Mouse (Mus musculus): Measurements from ENCODE around the gene Rnf34. TPM values are rescaled to one million over a fixed set of nuclear protein-coding genes. Genes with fewer than 3 reads are reported as not detected.

The Rnf34 gene
- polyA plus RNA-seq, 1 experiment: 33.2 TPM

DNA sequence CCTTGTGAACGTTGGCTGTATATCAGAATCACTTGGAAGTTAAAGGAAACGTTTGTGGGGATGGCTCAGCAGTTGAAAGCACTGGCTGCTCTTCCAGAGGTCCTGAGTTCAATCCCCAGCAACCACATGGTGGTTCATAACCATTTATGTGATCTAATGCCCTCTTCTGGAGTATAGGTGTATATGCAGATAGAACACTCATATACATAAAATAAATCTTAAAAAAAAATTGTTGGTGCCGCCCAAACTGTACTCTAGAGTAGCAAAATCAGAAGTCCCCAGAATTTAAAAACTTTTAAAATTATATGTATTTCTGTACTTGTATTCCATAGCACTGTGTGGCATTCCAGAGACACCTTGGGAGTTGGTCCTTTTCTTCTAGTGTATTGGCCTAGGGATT is 6.0 kb downstream of the Rnf34 start:
- H3K4me3 ChIP-seq (ENCODE audit: insufficient read depth, low read length): no peak overlapping the region
- no peak for TF ChIP-seq POLR2A (IDR thresholded peaks at IDR 0.05; ENCODE audit: borderline replicate concordance, low read depth, low read length)
- no peak overlapping the region for H3K27ac ChIP-seq (ENCODE audit: insufficient read depth, low read depth, low read length)
- H3K4me1 ChIP-seq (ENCODE audit: control insufficient read depth, insufficient read depth, low read length): peaks cover 13% of the 10 kb centered on the region

DNA sequence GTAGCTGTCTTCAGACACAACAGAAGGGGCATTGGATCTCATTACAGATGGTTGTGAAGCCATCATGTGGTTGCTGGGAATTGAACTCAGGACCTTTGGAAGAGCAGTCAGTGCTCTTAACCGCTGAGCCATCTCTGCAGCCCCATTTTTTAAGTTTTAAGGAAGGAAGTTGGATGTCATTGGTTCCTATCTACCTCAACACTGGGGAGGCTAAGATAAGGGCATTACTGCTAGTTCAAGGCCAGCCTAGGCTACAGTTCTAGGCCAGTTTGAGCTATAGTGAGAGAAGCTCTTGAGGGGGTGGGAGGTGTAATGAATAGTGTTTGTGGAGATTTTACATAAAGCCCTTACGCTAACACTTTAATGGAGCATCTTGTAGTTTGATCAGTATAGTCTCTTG is 13.2 kb downstream of the Rnf34 start:
- TF ChIP-seq POLR2A (IDR thresholded peaks at IDR 0.05; ENCODE audit: borderline replicate concordance, low read depth, low read length) (no peak), CTCF (IDR thresholded peaks at IDR 0.05; ENCODE audit: low read depth, low read length) (no peak)
- Histone ChIP-seq H3K27ac (ENCODE audit: insufficient read depth, low read depth, low read length) (no peak overlapping the region), H3K4me3 (ENCODE audit: insufficient read depth, low read length) (no peak overlapping the region), H3K4me1 (ENCODE audit: control insufficient read depth, insufficient read depth, low read length) (peaks cover 2% of the 10 kb centered on the region; the same call in 1 of the 2 replicates)

DNA sequence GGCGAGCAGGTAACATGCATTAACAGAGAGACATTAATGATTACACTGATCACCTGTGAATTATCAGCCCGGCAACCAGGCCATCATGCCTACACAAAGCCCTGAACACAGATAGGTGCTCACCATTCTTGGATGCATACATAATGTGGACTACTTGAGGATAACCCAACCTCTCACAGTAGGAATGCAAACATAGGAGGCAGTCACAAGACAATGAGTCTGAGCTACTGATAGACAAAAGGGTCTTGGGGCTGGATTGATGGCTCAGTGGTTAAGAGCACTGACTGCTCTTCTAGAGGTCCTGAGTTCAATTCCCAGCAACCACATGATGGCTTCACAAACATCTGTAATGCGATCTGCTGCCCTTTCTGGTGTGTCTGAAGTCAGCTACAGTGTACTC is 22.8 kb downstream of the Rnf34 start:
- no peak overlapping the region for H3K27ac ChIP-seq (ENCODE audit: insufficient read depth, low read depth, low read length)
- no peaks in the 10 kb centered on the region for H3K4me1 ChIP-seq (ENCODE audit: control insufficient read depth, insufficient read depth, low read length)
- no peak for TF ChIP-seq CTCF (IDR thresholded peaks at IDR 0.05; ENCODE audit: low read depth, low read length)
- TF ChIP-seq POLR2A (IDR thresholded peaks at IDR 0.05; ENCODE audit: borderline replicate concordance, low read depth, low read length): no peak
- H3K4me3 ChIP-seq (ENCODE audit: insufficient read depth, low read length): no peak overlapping the region

DNA sequence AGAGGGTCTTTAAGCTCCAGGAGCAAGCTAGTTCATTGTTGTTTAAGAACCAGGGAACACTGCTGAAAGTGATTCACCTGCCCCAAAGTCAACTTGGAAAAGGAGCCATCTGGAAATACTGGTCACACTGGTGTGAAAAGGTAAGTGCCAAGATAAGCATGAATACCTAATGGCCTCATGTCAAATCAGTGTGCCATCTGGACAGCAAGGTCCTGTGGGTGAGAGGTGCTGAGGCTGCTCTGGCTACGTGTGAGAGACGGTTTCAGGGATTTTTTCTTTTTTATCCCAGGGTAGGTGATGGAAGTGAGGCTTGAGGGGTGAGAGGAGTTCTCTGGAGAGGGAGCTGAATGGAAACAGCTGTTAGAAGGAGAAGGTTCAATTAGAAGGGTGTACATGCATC is 23.7 kb downstream of the Rnf34 start:
- TF ChIP-seq CTCF (IDR thresholded peaks at IDR 0.05; ENCODE audit: low read depth, low read length) (no peak), POLR2A (IDR thresholded peaks at IDR 0.05; ENCODE audit: borderline replicate concordance, low read depth, low read length) (no peak)
- no peaks in the 10 kb centered on the region for H3K4me1 ChIP-seq (ENCODE audit: control insufficient read depth, insufficient read depth, low read length)
- no peak overlapping the region for H3K4me3 ChIP-seq (ENCODE audit: insufficient read depth, low read length)
- no peak overlapping the region for H3K27ac ChIP-seq (ENCODE audit: insufficient read depth, low read depth, low read length)

DNA sequence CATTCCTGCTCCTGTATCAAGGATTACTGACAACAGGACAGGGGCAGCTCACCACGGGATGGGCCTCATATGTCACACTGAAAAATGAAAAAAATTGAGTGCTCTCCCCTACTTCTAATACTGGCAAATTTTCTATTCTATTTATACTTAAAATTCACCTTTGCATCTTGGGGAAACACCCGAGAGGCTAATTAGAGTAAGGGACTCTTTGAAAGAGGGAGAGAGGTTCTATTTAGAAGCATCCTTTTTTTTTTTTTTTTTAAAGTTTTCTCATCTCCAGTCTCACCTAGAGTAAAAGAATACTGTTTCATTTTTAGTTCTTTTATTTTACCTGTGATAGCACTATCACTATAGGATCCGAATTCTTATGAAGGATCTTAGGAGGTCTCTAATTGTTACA is 24.5 kb downstream of the Rnf34 start:
- no peak overlapping the region for H3K27ac ChIP-seq (ENCODE audit: insufficient read depth, low read depth, low read length)
- TF ChIP-seq CTCF (IDR thresholded peaks at IDR 0.05; ENCODE audit: low read depth, low read length) (no peak), POLR2A (IDR thresholded peaks at IDR 0.05; ENCODE audit: borderline replicate concordance, low read depth, low read length) (no peak)
- no peak overlapping the region for H3K4me3 ChIP-seq (ENCODE audit: insufficient read depth, low read length)
- no peaks in the 10 kb centered on the region for H3K4me1 ChIP-seq (ENCODE audit: control insufficient read depth, insufficient read depth, low read length)

DNA sequence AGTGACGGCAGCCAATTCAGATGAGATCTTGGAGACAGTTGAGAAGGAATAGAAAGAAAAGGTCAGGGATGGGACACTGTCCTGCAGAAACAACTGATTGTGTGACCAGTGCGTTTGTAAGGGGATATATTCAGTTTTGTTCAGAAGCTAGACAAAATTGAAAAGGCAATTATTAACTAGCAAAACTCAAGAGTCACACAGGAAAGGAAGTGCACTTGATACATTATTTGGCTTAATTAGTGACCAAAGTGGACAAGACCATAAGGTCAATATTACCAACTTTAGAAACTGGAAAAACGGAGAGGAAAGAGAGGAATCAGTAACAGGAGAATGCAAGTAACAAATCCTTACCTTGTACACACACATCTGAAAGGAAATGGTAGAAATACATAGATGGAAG is 26.8 kb downstream of the Rnf34 start:
- Histone ChIP-seq H3K4me3 (ENCODE audit: insufficient read depth, low read length) (no peak overlapping the region), H3K4me1 (ENCODE audit: control insufficient read depth, insufficient read depth, low read length) (no peaks in the 10 kb centered on the region), H3K27ac (ENCODE audit: insufficient read depth, low read depth, low read length) (no peak overlapping the region)
- TF ChIP-seq POLR2A (IDR thresholded peaks at IDR 0.05; ENCODE audit: borderline replicate concordance, low read depth, low read length): no peak
- TF ChIP-seq CTCF (IDR thresholded peaks at IDR 0.05; ENCODE audit: low read depth, low read length): no peak

DNA sequence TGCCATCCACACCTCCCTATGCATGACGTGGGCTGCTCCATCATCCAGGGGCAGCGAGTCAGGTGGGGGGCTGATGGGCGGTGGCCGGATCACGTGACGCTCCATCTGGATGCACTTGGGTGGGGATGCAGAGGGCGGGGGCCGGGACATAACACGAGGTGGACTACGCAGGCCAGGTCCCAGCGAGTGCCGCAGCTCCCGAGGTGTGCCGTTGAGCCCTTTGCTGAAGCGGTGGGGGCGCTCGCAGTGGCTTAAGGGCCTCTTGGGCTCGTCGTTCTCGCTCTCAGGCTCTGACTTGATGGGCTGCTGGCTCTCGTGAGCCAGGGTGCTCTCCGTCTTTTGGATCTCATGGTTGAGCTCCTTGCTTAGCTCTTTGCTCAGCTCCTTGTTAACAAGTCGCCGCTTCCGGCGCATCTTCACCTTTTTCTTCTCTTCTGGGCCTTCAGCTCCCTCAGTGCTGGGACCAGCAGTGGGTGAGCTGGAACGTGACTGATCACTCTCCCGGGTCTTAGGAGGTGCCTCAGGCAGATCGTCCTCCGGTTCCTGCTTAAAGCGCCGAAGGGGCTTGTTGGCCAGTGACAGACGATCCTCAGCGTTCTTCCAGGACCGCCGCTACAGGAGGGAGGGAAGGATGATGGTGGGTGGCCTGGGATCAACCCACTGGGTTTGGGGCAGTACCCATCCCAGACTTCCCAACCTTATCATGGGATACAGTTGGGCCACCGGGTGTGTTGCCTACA is 30.6 kb downstream of the Rnf34 start:
- Histone ChIP-seq H3K4me3 (ENCODE audit: insufficient read depth, low read length) (no peak overlapping the region), H3K27ac (ENCODE audit: insufficient read depth, low read depth, low read length) (no peak overlapping the region), H3K4me1 (ENCODE audit: control insufficient read depth, insufficient read depth, low read length) (peaks cover 11% of the 10 kb centered on the region)
- no peak for TF ChIP-seq POLR2A (IDR thresholded peaks at IDR 0.05; ENCODE audit: borderline replicate concordance, low read depth, low read length)
- no peak for TF ChIP-seq CTCF (IDR thresholded peaks at IDR 0.05; ENCODE audit: low read depth, low read length)

DNA sequence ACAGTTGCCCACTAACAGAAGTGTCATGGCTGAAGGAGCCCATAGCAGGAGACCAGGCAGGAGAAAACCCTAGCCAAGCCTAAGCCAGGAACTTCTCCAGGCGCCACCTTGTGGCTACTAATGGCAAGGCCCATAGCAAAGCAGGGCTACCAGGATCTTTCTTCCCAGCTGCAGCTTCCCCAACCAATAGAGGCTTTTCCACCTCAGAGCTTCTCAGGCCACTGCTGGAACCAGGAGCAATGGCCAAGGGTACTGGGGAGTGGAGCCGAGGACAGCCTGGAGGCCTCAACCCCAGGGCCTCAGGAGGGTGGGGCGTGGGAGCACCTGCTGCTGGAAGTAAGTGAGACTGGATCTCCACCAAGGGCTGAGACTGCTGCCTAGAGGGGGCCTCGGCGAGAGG is 31.5 kb downstream of the Rnf34 start:
- no peak overlapping the region for H3K4me3 ChIP-seq (ENCODE audit: insufficient read depth, low read length)
- H3K27ac ChIP-seq (ENCODE audit: insufficient read depth, low read depth, low read length): no peak overlapping the region
- TF ChIP-seq CTCF (IDR thresholded peaks at IDR 0.05; ENCODE audit: low read depth, low read length): peak; percentile 40; the same call in 1 of the 2 replicates
- no peak for TF ChIP-seq POLR2A (IDR thresholded peaks at IDR 0.05; ENCODE audit: borderline replicate concordance, low read depth, low read length)
- peaks cover 20% of the 10 kb centered on the region for H3K4me1 ChIP-seq (ENCODE audit: control insufficient read depth, insufficient read depth, low read length)

DNA sequence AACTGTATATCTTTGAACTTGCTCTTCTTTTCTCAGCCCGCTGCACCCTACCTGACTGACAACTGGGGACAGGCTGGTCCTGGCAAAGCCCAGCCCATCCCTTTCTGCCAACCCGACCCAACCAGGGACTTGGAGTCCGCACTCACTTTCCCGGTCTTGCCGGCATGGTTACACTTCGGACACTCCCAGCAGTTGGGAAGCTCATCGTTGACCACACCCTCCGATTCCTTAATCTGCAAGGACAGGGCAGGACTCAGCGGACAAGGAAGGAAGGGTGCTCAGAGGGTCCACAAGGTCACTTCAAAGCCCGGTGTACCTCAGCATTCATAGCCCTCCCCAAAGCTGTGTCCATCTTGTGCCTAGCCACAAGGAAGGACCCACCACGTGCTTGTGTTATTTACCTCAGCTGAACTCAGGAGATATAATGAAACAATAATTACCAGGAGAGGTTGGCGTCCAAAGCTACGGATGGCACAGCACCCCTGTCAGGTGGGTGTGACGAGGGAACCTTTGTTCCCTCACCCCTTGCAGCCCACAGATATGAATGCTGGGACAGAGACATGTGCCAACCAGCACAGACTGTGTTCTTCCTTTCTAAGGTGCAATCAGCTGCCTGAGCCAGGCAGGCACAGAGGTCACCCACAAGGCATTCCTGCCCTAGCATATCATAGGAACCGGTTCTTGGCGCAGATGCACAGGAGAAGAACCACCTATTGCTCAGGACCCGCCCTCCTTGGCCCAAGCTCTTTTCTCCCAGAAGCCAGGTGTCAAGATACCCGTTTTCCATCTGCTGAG is 32.6 kb downstream of the Rnf34 start:
- no peak for TF ChIP-seq POLR2A (IDR thresholded peaks at IDR 0.05; ENCODE audit: borderline replicate concordance, low read depth, low read length)
- TF ChIP-seq CTCF (IDR thresholded peaks at IDR 0.05; ENCODE audit: low read depth, low read length): no peak
- Histone ChIP-seq H3K27ac (ENCODE audit: insufficient read depth, low read depth, low read length) (no peak overlapping the region), H3K4me3 (ENCODE audit: insufficient read depth, low read length) (no peak overlapping the region), H3K4me1 (ENCODE audit: control insufficient read depth, insufficient read depth, low read length) (peaks cover 23% of the 10 kb centered on the region)

DNA sequence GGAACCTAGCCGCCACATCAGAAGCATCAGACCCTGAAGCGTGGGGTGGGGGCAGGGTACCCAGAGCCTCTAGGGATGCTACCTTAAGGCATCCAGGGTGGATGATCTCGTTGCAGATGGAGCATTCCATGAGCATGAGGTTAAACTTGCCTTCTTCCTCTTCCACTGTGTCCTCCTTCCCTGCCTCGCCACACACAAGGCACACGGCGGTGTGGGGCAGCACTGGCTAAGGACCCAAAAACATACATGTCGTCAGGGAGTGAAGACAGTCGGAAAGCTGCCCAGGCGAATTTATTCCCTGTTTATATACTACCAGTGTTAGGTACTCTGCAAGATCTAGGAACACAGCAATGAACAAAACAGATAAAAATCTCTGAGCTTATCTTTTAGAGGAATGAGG is 33.4 kb downstream of the Rnf34 start:
- no peak overlapping the region for H3K4me3 ChIP-seq (ENCODE audit: insufficient read depth, low read length)
- H3K27ac ChIP-seq (ENCODE audit: insufficient read depth, low read depth, low read length): no peak overlapping the region
- TF ChIP-seq POLR2A (IDR thresholded peaks at IDR 0.05; ENCODE audit: borderline replicate concordance, low read depth, low read length) (no peak), CTCF (IDR thresholded peaks at IDR 0.05; ENCODE audit: low read depth, low read length) (no peak)
- peaks cover 23% of the 10 kb centered on the region for H3K4me1 ChIP-seq (ENCODE audit: control insufficient read depth, insufficient read depth, low read length)

Data from bone marrow macrophage, adult 2 months (primary cell).